Mouse (Mus musculus) megakaryocyte, embryonic 14.5 days (primary cell): ENCODE results near the gene Lbx2.
A peak's percentile ranks its signal among the peaks of the same experiment; 100 is the strongest.

Experiments used
- FLI1 ChIP-seq: IDR thresholded peaks from 2 replicates; pipeline ENCODE4 v1.6.1; 2012; ENCODE audit warnings: low read length, inconsistent platforms, mixed read lengths
- GATA1 ChIP-seq: IDR thresholded peaks from 3 replicates; pipeline ENCODE4 v1.6.1; 2012; ENCODE audit warnings: mixed read lengths, low read length, inconsistent platforms, borderline replicate concordance

DNA sequence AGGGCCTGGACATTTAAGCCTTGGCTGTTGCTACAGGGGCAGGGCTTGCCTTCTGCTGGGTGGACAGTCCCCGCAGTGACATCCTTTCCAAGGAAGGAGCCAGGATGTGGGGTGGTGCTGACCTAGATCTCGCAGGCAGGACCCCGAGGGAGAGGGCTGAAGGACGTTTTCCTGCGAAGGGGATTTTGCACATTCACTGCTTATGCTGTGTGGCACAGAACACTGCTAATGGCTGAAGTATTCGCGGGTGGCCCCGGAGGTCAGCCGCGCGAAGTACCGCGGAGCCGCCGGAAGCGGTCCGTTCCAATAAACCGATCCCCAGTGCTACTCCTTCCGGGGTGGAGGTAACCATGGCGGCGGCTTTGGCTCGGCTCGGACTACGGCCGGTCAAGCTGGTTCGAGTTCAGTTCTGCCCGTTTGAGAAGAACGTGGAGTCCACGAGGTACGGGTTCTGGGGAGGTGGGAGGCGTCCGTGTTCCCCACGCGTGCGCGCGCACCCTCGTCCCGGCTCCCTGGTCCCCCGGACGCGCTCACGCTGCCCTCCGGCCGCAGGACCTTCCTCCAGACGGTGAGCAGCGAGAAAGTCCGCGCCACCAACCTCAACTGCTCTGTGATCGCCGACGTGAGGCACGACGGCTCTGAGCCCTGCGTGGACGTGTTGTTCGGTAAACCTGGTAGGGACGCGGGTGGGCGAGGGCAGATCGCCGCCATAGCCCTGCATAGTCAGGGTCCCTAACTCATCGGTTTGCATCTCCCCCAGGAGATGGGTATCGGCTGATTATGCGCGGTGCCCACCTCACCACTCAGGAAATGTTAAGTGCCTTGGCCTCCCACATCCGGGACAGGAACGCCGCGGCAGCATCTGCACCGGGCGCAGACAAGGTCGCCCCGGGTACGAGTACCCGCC, 22.8 kb downstream of the Lbx2 start, which contains the start of gene Mrpl53:
- TF ChIP-seq GATA1 (no peak), FLI1 (peak; percentile 50; the same call in 1 of the 2 replicates)
